Mouse (Mus musculus) B cell, adult 2 months (primary cell): ENCODE data around the gene P2rx5.
A peak's percentile ranks its signal among the peaks of the same experiment; 100 is the strongest.

ENCODE experiments used
- DNase-seq, 2 experiments: peaks; one replicate each; pipeline ENCODE4 v3.0.0; 2022

Gene P2rx5

GRCm38 (mm10) chr11:73159957-73160810 is at the start of gene P2rx5:
Gene P2rx5 (plus strand): TSS chr11:73160421.
- DNase-seq: no peak

- no peak for DNase-seq
These were observed 48.8 kb upstream of the P2rx5 start for GRCm38 (mm10) chr11:73111414-73111813.

GRCm38 (mm10) chr11:73126495-73126894 is 33.7 kb upstream of the P2rx5 start:
- no peak for DNase-seq

- DNase-seq: peak; percentile 20 to 22
These were observed 29.2 kb upstream of the P2rx5 start for GRCm38 (mm10) chr11:73131020-73131419.

GRCm38 (mm10) chr11:73132999-73133398 is 27.2 kb upstream of the P2rx5 start:
- DNase-seq: no peak

GRCm38 (mm10) chr11:73134222-73134621 is 26.0 kb upstream of the P2rx5 start:
- no peak for DNase-seq

GRCm38 (mm10) chr11:73136587-73136986 is 23.6 kb upstream of the P2rx5 start:
- DNase-seq: no peak

GRCm38 (mm10) chr11:73137116-73137515 is 23.1 kb upstream of the P2rx5 start:
- no peak for DNase-seq

GRCm38 (mm10) chr11:73137591-73138501 is 22.4 kb upstream of the P2rx5 start, which contains the start of gene Haspin:
Gene Haspin (minus strand): TSS chr11:73138294.
- DNase-seq: peak; percentile 95

- DNase-seq: no peak
These were observed 15.9 kb upstream of the P2rx5 start for GRCm38 (mm10) chr11:73144261-73144681.

- DNase-seq: no peak
These were observed 13.9 kb upstream of the P2rx5 start for GRCm38 (mm10) chr11:73146026-73146974.

GRCm38 (mm10) chr11:73146975-73147365 is 13.3 kb upstream of the P2rx5 start:
- DNase-seq: no peak

- no peak for DNase-seq
These were observed 12.0 kb upstream of the P2rx5 start for GRCm38 (mm10) chr11:73148209-73148608.

GRCm38 (mm10) chr11:73155071-73155470 is 5.2 kb upstream of the P2rx5 start:
- DNase-seq: no peak

GRCm38 (mm10) chr11:73160811-73161200 is 585 bp downstream of the P2rx5 start:
- no peak for DNase-seq

- no peak for DNase-seq
These were observed 1.4 kb downstream of the P2rx5 start for GRCm38 (mm10) chr11:73161616-73162015.

GRCm38 (mm10) chr11:73162284-73162683 is 2.1 kb downstream of the P2rx5 start:
- DNase-seq: no peak

- DNase-seq: no peak
These were observed 7.8 kb downstream of the P2rx5 start for GRCm38 (mm10) chr11:73168071-73168470.

- no peak for DNase-seq
These were observed 8.4 kb downstream of the P2rx5 start for GRCm38 (mm10) chr11:73168576-73168975.

- DNase-seq: peak; percentile 60 to 63
These were observed 9.0 kb downstream of the P2rx5 start for GRCm38 (mm10) chr11:73169231-73169630.

GRCm38 (mm10) chr11:73172186-73172585 is 12.0 kb downstream of the P2rx5 start:
- DNase-seq: no peak

- DNase-seq: no peak
These were observed 15.4 kb downstream of the P2rx5 start for GRCm38 (mm10) chr11:73175612-73176011.
